Mouse (Mus musculus) left cerebral cortex, adult 8-10 months (tissue): ENCODE measurements at regions not wholly inside any gene's neighbourhood (a gene's known extent, or its start where the extent isn't known, plus 50 kb on each side); places are given as distances from the start of the nearest gene placed in this dataset.

Experiments used
- DNase-seq, 2 experiments: peaks; one replicate each; pipeline ENCODE4 v3.0.0; 2022; ENCODE audit warnings: low spot score in 2 of 2

DNA sequence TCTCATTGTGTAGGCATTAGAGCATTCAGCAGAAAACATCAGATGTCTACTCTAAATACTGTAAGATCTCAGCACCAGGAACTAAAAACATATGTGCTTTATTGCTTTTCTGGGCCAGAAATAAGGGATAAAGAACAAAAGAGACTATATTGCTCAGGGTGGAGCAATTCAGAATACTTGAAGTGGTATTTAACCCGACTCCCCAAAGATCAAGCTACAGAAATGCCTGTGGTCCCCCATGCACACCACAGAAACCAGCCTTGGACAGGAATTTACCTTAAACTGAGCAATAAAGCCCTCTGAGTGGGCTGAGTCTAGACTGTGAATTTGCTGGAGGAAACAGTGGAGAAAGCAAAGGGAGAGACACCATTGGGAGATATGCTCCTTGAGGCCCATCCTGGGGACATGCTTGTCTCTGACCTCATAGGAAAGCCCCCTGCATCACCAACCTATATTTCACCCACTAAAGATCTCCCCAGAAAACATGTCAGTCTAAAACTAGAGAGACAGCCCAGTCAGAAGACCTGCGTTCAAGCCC lies 197.3 kb upstream of the 4930412O13Rik start:
- no peak for DNase-seq

DNA sequence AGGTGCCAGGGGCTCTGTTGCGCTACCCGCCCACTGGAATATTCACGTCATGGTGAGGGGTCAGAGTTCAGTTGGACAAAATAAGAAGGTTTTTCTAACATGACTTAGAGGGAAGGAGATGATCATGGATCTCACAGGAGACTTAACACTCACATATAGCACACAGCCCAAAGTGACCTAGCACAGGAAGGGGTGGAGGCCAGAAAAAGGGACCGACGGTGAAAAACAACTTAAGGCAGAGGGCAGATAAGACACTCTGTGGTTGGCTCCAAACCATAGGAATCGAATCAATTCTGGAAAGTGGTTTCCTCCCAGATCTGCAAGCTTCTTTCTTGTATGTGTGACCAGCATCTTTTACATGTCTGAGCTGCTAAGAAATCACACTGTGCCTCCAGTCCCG lies 192.9 kb upstream of the 4930412O13Rik start:
- DNase-seq = no peak

DNA sequence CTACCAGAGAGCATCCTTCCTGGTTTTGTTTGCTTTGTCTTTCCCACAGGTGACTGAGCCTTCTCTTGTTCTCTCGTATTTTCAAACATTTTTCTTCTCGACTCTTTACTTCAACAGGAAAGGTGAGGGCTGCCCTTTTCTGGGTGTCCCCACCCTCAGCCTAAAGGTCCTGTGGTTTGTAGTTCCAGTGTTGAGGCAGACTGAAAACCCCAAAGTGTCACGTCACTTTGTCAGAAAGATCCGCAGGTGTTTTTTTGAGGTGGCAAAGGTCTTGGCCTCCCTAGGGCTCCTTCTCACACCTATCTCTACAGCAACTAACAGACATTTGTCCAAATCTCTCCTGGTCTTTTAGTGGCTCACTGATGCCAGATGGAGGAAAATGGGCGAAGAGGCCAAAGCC lies 191.5 kb upstream of the 4930412O13Rik start:
- DNase-seq = no peak

DNA sequence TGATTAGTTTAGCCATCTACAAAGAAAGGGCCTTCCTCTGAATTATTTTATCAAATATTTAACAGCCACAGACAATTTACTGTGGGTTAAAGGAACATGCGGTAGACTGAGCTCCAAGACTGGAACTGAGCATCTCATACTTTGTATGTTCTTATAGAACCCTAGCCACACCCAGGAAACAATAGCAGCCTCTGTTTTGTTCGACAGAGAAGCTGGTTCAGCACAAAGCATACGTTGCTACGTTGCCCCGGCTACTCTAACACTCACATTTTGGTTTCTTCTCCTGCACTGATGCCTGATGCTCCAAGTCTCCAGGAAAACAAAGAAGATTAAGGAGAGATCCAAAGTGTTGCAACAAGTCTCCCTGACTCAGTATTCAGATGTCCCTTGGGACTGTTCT lies 189.5 kb upstream of the 4930412O13Rik start:
- DNase-seq = no peak

DNA sequence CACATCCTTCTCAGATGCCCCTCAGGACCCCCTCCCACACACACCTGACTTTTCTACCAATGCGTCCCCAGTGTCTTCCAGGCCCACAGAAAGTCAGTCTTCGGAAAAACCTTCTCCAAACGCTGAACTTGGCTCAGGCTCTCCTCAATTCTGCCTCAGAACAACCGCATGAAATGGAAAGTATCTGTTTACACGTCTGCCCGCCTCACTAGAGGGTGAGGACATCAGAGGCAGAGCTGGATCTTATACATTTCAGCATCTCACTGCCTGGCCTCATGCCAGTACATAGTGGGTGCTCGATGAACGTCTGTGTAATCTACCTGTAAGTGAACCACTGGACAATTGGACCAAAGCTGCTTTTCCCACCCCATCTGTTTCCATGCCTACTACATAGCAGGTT lies 189.1 kb upstream of the 4930412O13Rik start:
- no peak for DNase-seq

DNA sequence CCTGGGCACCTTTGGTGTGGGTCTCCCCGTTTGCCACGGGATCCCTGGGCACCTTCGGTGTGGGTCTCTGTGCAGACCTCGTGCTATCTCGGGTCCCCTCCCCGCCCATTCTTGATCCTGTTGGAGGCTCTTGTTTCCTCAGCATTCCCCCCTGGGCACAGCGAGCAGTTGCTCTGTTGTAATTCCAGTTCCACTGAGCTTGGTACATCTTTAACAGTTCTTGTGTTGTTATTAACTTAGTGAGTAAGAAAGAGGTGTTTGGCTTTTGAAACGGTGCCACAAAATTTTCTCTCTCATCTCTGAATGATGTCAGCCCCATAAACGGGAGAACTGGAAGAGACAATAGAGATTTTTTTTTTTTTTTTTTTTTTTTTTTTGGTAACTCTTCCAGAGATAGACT lies 187.7 kb upstream of the 4930412O13Rik start:
- no peak for DNase-seq

DNA sequence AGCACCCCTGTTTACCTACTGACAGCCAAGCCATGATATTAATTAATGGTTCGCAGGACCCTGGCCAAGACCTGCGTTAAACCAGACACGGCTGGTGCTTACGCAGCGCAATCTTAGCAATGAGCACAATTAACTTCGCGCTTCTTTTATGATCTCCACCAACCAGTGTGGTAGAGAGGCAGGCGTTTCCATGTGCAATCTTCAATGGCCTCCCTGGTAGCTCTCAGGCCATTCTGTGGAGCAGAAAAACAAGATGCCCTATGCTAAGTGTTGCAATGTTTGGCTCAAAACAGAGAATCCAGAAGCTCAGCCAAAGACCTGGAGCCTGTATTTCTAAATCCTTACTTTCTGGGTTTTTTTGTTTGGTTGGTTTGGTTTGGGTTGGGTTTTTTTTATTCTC lies 186.9 kb upstream of the 4930412O13Rik start:
- DNase-seq = no peak

DNA sequence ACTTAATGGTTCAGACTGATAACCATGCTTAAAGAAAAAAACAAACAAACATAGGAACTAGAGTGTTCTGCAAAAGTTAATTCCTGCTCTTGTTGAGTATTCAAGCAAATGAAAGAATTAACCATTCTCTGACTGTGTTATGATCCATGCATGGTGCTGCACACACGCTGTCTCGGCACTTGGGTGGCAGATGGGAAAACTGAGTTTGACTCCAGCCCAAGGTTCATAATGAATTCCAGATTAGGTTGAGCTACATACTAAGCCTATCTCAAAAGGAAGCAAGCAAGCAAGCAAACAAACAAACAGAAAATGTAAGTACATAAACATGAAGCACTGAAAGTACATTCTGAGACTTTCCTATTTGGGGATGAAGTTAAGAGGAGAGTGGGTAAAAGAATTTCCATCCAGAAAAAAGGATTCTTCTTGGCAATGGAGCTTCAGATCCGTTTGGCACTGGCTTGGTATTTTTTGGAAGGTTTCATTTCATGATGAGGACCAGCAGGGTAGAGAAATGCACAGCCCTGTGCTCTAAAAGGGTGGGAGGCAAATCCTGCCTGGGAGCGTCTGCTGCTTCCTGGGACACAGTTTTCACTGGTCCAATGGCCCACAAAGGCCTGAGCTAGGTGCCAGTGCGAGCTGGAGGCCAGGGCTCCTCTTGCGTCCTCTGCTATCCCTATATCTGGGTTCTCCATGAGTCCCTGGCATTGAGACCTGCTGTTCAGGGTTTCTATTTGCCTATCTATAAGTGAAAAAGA lies 183.3 kb upstream of the 4930412O13Rik start:
- no peak for DNase-seq

DNA sequence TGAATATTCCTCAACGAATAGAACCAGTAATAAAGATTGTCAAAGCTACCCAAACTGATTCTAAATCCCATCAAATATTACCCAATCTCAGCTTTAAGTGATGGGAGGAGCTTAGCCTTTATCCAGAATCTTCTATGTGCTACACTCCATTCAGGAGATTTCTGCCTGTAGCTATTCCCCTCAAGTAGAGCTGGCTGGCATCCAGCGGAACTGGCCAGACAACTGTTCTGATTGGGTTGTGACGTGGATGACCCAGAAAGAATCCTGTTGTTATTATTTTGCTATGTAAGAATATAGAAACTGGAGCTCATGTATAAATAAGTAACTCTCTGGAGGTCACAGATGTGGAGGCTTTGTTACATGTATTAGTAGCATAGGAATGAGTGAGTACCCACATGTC lies 176.8 kb upstream of the 4930412O13Rik start:
- no peak for DNase-seq

DNA sequence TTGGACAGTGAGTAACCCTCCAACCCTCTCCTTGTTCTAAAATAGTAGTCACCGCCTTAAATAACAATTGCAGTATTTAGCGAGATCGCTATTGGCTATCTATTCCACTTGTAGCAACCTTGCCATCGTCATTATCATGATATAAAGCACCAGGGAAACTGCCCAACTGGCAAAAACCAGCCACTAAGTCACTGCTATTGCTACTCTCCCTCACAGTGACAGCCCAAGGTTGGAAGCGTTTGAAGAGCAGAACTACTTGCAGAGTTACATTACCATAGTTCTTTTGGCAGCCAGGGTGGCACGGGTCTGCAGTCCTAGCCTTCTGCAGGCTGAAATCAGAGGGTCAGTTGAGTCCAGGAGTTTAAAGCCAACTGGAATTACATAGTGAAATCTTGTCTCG lies 171.6 kb upstream of the 4930412O13Rik start:
- DNase-seq = no peak

DNA sequence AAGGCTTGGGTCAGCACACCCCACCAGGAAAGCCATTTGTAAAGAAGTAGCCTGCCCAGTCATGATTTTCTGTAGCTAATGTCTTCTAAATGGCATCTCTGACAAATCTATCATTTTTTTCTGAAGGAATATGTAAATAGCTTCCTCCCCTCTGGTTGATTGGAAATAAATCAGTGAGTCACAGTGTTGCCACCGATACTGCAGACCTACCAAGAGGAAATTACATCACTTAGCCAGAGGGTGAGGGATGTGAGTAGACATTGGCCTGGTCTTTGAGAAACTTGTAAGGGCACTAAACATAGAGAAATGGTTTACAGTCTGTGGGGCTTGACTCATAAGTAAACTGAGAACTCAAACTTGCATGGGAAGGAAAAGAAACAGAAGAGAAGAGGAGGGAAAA lies 163.1 kb upstream of the 4930412O13Rik start:
- DNase-seq = no peak

DNA sequence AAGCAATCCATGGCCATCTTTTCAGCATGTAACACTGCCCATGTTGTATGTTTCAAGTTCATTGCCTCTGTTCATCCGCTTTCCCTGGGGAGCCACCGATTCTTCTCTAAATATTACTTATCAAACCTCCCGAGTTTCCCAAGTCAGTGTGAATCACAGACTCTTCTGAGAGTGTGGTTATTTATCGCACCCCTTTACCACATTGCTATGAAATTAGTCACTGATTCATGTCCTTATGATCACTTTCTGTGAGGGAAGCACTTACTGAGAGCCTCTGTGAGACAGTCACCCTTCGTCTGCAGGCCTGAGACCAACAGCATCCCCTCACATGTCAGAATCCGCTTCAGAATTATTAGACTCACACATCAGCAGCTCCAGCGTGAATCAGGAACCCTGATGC lies 147.8 kb upstream of the 4930412O13Rik start:
- DNase-seq = no peak

DNA sequence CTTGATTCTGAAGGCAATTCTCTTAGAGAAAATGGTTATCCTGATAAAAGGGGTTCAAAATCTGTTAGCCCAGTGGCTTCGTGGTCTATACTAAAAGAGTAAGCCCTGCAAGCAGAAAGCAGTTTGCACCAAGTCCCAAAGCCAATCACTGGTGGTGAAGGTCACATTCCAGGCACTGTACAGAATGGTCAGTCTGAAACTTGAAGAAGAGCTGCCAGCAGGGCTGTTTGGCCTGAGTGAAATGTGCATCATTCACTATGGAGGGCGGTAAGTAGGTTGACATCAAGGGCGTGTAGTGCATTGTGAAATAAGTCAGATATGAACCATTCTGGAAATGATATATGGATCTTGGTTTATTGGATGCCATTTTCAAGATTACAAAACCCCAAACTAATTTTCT lies 136.9 kb upstream of the 4930412O13Rik start:
- no peak for DNase-seq

DNA sequence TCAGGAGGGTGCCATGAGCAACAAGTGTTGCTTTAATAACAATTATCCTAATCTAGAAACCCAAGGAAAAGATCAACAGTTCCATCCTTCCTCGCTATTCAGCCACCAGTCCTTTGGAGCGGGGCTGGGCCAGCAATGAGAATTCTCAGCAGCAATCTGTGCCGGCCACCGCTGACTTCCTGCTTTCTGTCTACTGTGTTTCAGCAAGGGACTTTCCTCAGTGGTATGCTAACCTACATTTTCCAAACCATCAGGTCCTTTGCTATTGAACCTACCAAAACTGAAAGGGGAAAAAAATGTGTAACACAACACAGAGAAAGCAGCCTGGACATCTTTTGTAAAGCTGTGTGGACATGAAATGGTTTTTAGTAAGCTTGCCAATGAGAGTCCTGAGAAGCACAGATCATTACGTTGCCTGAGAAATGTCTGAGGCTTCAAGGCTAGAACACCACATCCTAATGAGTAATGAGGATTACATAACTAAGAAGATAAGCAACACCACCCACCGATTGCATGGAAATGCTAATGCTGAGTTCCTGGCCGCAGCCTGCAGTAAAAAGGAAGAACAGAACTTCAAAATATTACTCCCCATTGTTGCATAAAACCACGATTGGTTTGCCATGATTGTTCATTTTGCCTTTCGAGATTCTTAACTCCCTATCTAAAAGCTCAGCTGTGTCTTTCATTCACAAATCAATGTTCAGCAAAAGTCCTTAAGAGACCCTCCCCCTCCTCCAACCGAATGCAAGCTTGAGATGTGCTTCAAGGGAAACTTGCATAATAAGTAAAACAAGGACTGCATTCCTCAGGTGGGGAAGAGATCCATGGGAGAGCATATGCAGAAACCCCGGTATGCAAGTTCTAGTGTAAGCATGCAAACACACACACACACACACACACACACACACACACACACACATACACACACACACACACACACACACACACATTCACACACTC lies 130.9 kb upstream of the 4930412O13Rik start:
- DNase-seq = no peak

DNA sequence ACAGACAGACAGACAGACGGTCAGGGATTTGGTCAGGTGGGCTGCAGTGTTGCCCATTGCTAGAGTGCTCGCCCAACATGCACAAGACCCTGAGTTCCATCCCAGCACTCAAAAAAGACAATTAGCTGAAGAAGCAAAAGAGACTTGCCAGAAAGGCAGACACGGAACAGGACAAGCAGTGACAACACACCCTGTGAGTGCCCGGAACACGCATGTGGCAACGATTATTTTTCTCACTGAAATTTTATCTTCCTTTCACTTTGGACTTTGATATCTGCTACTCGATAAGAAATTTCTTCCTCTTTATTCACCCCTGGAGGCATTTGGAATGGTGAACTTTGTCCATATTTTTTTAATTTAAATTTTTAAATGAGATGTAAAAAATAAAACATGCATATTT lies 127.4 kb upstream of the 4930412O13Rik start:
- DNase-seq = no peak

DNA sequence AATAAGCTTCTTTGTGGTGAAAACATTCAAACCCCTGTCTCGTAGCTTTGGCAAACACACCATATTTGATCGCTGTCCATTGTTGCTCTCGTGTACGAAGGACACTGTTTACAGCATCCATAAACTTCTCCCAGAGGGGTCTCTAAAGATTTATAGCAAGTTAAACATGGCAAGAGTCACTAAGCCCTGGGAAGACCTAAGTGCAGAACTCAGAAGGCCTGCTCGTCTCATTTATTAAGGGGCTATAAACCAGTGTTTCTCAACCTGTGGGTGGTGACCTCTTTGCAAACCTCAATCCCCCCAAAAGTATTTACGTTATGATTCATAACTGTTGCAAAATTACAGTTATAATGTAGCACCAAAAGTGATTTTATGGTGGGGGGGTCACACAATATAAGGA lies 126.9 kb upstream of the 4930412O13Rik start:
- no peak for DNase-seq

DNA sequence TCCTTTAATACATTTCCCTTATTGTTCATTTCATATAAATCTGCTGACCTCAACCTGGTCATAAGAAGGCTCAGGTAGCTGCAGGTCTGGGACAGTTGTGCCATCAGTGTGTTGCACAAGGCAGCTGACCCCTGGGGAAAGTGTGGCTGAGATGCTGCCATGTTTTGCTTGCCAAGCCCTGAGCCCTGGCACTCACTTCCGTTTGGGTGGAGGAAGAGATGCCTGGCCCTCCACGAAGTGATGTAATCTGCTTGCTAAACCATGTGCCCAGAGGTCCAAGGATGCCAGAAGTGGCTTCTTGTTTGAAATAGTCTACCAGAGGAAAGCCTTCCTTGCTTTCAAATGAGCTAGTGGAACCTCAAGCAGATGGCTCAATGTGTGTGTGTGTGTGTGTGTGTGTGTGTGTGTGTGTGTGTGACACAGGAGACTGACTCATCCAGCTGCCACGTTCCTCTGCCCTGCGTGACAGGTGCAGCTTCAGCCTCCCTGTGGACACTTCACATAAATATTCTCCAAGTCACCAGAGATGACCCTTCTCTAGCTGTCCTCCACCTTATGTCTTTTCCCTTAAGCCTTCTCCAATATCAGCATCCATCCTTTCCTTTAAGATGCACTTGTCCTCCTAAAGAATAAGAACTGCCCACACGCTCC lies 123.2 kb upstream of the 4930412O13Rik start:
- no peak for DNase-seq

DNA sequence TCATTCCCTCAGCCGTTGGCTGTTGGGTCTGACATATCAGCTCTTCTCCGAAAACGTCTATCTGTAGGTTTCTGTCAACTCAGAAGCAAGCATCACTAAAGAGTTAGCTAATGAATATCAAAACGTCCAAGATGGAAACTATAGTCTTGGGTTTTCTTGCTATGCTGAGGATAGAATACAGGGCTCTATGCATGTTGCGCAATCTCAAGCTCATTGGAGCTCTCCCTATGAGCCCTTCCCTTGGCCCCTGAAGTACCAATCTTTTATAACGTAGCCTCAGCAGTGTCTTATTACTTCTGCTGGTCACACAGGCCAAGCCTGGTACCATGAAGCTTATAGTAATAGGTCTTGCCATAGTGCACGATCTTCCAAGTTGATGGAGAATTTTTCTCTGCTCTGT lies 122.1 kb upstream of the 4930412O13Rik start:
- DNase-seq = no peak

DNA sequence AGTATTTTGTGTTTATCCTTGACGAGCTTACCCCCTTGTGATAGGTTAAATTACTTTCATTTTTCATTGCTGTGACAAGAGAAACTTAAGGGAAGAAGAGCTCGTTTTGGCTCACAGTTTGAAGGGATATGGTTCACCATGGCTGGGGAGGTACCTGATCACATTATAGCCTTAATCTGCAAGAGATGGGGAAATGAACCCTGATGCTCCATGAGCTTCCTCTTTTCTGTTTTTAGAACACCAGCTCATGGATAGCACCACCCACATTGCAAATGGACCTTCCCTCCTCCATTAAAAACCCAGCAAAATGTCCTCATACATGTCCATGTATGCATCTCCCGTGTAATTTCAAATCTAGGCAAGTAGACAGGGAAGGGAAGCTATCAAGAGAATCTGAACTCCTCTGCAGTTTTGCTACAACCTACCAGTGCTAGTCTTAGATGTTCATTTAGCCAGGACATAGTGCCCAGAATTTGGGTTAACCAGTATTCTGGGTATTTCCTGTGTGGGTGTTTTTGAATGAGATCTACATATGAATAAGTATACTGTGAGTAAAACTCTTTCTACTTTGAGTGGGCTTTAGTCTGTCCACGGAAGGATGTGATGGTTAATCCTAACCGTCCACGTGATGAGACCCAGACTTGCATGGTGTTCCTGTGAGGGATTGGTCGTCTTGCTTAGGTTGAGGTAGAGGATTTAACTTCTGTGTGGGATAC lies 121.5 kb upstream of the 4930412O13Rik start:
- DNase-seq = no peak

DNA sequence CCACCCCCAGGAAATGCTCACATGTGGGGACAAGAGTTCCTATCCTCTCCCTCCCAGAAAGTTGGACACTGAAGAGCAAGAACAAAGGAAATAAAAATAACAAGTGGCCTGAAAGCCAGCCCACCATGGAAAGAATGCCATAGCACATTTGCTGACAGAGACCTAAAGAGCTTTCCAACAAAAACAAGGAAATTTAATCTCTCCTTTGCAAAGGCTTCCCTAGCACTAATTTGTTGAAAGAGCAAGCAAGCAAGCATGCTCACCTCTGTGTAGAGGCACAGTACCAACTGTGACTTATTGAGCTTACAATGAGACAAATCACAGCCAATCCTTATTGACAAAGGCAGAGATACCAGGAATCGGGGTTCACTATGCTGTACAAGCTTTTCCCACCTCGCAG lies 100.9 kb upstream of the 4930412O13Rik start:
- no peak for DNase-seq

DNA sequence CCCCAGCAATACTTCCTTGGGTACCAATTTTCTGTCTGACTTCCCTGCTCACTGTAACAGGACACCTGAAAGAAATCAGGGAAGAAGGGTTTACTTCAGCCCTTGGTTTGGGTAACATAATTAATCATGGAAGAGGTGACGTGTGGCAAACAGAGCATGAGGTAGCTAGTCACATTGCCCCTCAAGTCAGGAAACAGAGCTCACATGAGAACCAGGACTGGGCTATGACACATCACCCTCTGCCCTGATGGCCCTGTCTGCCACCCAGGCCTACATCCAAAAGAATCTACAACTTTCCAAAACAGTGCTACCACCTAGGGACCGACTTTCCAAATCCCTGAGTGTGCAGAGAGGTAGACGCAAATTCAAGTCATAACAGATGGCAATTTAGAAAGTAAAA lies 98.4 kb upstream of the 4930412O13Rik start:
- DNase-seq = no peak
